Mouse (Mus musculus) stomach, postnatal 0 days (tissue): ENCODE data around the gene Trim10.

ENCODE experiments used
- CTCF ChIP-seq: IDR thresholded peaks from 2 replicates; pipeline ENCODE4 v1.5.1; 2016; ENCODE audit warnings: antibody characterized with exemption, low read depth, mild to moderate bottlenecking, moderate library complexity
- EP300 ChIP-seq: optimal IDR thresholded peaks from 2 replicates; pipeline ENCODE3; 2016; ENCODE audit warnings: antibody characterized with exemption

GRCm38 (mm10) chr17:36885132-36885790 lies 15.9 kb downstream of the Trim10 start:
- TF ChIP-seq EP300 (no peak), CTCF (no peak)
